Mouse (Mus musculus): ENCODE measurements at regions not wholly inside any gene's neighbourhood (a gene's known extent, or its start where the extent isn't known, plus 50 kb on each side); places are given as distances from the start of the nearest gene placed in this dataset.
A peak's percentile ranks its signal among the peaks of the same experiment; 100 is the strongest.

GRCm38 (mm10) chr7:135823884-135824750 lies 108.0 kb upstream of the Mki67 start:
- Histone ChIP-seq H3K27me3 (no peaks in the 10 kb centered on the region), H3K4me3 (no peak overlapping the region), H3K9me3 (no peaks in the 10 kb centered on the region), H3K4me2 (no peak overlapping the region), H3K27ac (no peak overlapping the region), H3K36me3 (no peaks in the 10 kb centered on the region), H3K9ac (no peak overlapping the region), H3K4me1 (no peaks in the 10 kb centered on the region)
- WGBS = 57% methylated on average over 6 of the region's 6 CpGs
- no peak for ATAC-seq (ENCODE audit: borderline replicate concordance, extremely low read depth, low FRiP score, low TSS enrichment)

GRCm38 (mm10) chr7:135829246-135829645 lies 113.1 kb upstream of the Mki67 start:
- H3K27me3 ChIP-seq = peaks cover 3% of the 10 kb centered on the region; the same call in 1 of the 2 replicates
- no peaks in the 10 kb centered on the region for H3K9me3 ChIP-seq
- no peak overlapping the region for H3K4me2 ChIP-seq
- no peak overlapping the region for H3K27ac ChIP-seq
- no peak overlapping the region for H3K9ac ChIP-seq
- WGBS = 47% methylated on average over 2 of the region's 2 CpGs
- no peaks in the 10 kb centered on the region for H3K4me1 ChIP-seq
- no peak overlapping the region for H3K4me3 ChIP-seq
- H3K36me3 ChIP-seq = no peaks in the 10 kb centered on the region
- ATAC-seq (ENCODE audit: borderline replicate concordance, extremely low read depth, low FRiP score, low TSS enrichment) = no peak

GRCm38 (mm10) chr7:135833425-135833824 lies 117.3 kb upstream of the Mki67 start:
- no peak overlapping the region for H3K27ac ChIP-seq
- no peaks in the 10 kb centered on the region for H3K36me3 ChIP-seq
- peaks cover 17% of the 10 kb centered on the region for H3K27me3 ChIP-seq
- no peak overlapping the region for H3K9ac ChIP-seq
- no peaks in the 10 kb centered on the region for H3K9me3 ChIP-seq
- 70% methylated on average over 9 of the region's 9 CpGs for WGBS
- no peak for ATAC-seq (ENCODE audit: borderline replicate concordance, extremely low read depth, low FRiP score, low TSS enrichment)
- no peak overlapping the region for H3K4me2 ChIP-seq
- 0 out of 2 replicates have a peak, but pooled peaks cover 2% of the 10 kb centered on the region for H3K4me1 ChIP-seq
- no peak overlapping the region for H3K4me3 ChIP-seq

- no peak overlapping the region for H3K4me2 ChIP-seq
- H3K27me3 ChIP-seq = peaks cover 17% of the 10 kb centered on the region
- no peaks in the 10 kb centered on the region for H3K9me3 ChIP-seq
- H3K4me3 ChIP-seq = no peak overlapping the region
- H3K9ac ChIP-seq = no peak overlapping the region
- H3K4me1 ChIP-seq = 0 out of 2 replicates have a peak, but pooled peaks cover 2% of the 10 kb centered on the region
- H3K36me3 ChIP-seq = no peaks in the 10 kb centered on the region
- no peak overlapping the region for H3K27ac ChIP-seq
- peak; percentile 69; the same call in 1 of the 2 replicates for ATAC-seq (ENCODE audit: borderline replicate concordance, extremely low read depth, low FRiP score, low TSS enrichment)
- 39% methylated on average over 12 of the region's 12 CpGs for WGBS
Measured at GRCm38 (mm10) chr7:135836808-135837733, 120.9 kb upstream of the Mki67 start.

GRCm38 (mm10) chr7:135844018-135844417 lies 127.9 kb upstream of the Mki67 start:
- H3K4me3 ChIP-seq = no peak overlapping the region
- no peak for ATAC-seq (ENCODE audit: borderline replicate concordance, extremely low read depth, low FRiP score, low TSS enrichment)
- H3K27ac ChIP-seq = no peak overlapping the region
- H3K9ac ChIP-seq = no peak overlapping the region
- H3K27me3 ChIP-seq = peaks cover 7% of the 10 kb centered on the region; the same call in 1 of the 2 replicates
- no peak overlapping the region for H3K4me2 ChIP-seq
- H3K4me1 ChIP-seq = no peaks in the 10 kb centered on the region
- no peaks in the 10 kb centered on the region for H3K9me3 ChIP-seq
- WGBS = 77% methylated on average over 5 of the region's 5 CpGs
- no peaks in the 10 kb centered on the region for H3K36me3 ChIP-seq

- no peak overlapping the region for H3K4me3 ChIP-seq
- H3K9me3 ChIP-seq = no peaks in the 10 kb centered on the region
- H3K27me3 ChIP-seq = peaks cover 13% of the 10 kb centered on the region; the same call in 1 of the 2 replicates
- no peak overlapping the region for H3K27ac ChIP-seq
- H3K4me2 ChIP-seq = no peak overlapping the region
- no peaks in the 10 kb centered on the region for H3K4me1 ChIP-seq
- ATAC-seq (ENCODE audit: borderline replicate concordance, extremely low read depth, low FRiP score, low TSS enrichment) = no peak
- no peak overlapping the region for H3K9ac ChIP-seq
- no peaks in the 10 kb centered on the region for H3K36me3 ChIP-seq
- 66% methylated on average over 9 of the region's 9 CpGs for WGBS
Measured at GRCm38 (mm10) chr7:135847304-135847703, 131.1 kb upstream of the Mki67 start.

- WGBS = 35% methylated on average over 4 of the region's 4 CpGs
- Histone ChIP-seq H3K27ac (no peak overlapping the region), H3K36me3 (no peaks in the 10 kb centered on the region), H3K4me1 (no peaks in the 10 kb centered on the region), H3K9ac (no peak overlapping the region), H3K9me3 (no peaks in the 10 kb centered on the region), H3K27me3 (peaks cover 22% of the 10 kb centered on the region), H3K4me2 (no peak overlapping the region), H3K4me3 (no peak overlapping the region)
- ATAC-seq (ENCODE audit: borderline replicate concordance, extremely low read depth, low FRiP score, low TSS enrichment) = no peak
Measured at GRCm38 (mm10) chr7:135848170-135848569, 132.0 kb upstream of the Mki67 start.

- Histone ChIP-seq H3K4me3 (no peak overlapping the region), H3K4me1 (peaks cover 6% of the 10 kb centered on the region), H3K36me3 (no peaks in the 10 kb centered on the region), H3K27ac (no peak overlapping the region), H3K4me2 (no peak overlapping the region), H3K9ac (no peak overlapping the region), H3K27me3 (peaks cover 29% of the 10 kb centered on the region), H3K9me3 (no peaks in the 10 kb centered on the region)
- ATAC-seq (ENCODE audit: borderline replicate concordance, extremely low read depth, low FRiP score, low TSS enrichment) = no peak
- WGBS = 60% methylated on average over 5 of the region's 5 CpGs
Measured at GRCm38 (mm10) chr7:135848833-135849232, 132.7 kb upstream of the Mki67 start.

GRCm38 (mm10) chr7:135853127-135853813 lies 137.1 kb upstream of the Mki67 start:
- Histone ChIP-seq H3K9ac (no peak overlapping the region), H3K4me3 (peak overlapping the region; percentile 19), H3K27ac (no peak overlapping the region), H3K4me1 (peaks cover 7% of the 10 kb centered on the region), H3K27me3 (peaks cover 42% of the 10 kb centered on the region), H3K9me3 (no peaks in the 10 kb centered on the region), H3K36me3 (no peaks in the 10 kb centered on the region), H3K4me2 (peak overlapping the region; percentile 53)
- 6% methylated on average over 39 of the region's 39 CpGs for WGBS
- peak; percentile 39 for ATAC-seq (ENCODE audit: borderline replicate concordance, extremely low read depth, low FRiP score, low TSS enrichment)

- H3K36me3 ChIP-seq = no peaks in the 10 kb centered on the region
- H3K4me1 ChIP-seq = peaks cover 7% of the 10 kb centered on the region
- no peak overlapping the region for H3K27ac ChIP-seq
- peak overlapping the region; percentile 19 for H3K4me3 ChIP-seq
- WGBS = 18% methylated on average over 10 of the region's 10 CpGs
- peaks cover 42% of the 10 kb centered on the region for H3K27me3 ChIP-seq
- no peaks in the 10 kb centered on the region for H3K9me3 ChIP-seq
- H3K9ac ChIP-seq = no peak overlapping the region
- no peak for ATAC-seq (ENCODE audit: borderline replicate concordance, extremely low read depth, low FRiP score, low TSS enrichment)
- H3K4me2 ChIP-seq = peak overlapping the region; percentile 53
Measured at GRCm38 (mm10) chr7:135853814-135854324, 137.7 kb upstream of the Mki67 start.

GRCm38 (mm10) chr7:135860288-135860687 lies 144.1 kb upstream of the Mki67 start:
- H3K36me3 ChIP-seq = no peaks in the 10 kb centered on the region
- H3K27ac ChIP-seq = no peak overlapping the region
- WGBS = 40% methylated on average over 4 of the region's 4 CpGs
- no peak for ATAC-seq (ENCODE audit: borderline replicate concordance, extremely low read depth, low FRiP score, low TSS enrichment)
- H3K9ac ChIP-seq = no peak overlapping the region
- no peak overlapping the region for H3K4me2 ChIP-seq
- no peak overlapping the region for H3K4me3 ChIP-seq
- peaks cover 5% of the 10 kb centered on the region for H3K27me3 ChIP-seq
- no peaks in the 10 kb centered on the region for H3K9me3 ChIP-seq
- H3K4me1 ChIP-seq = peaks cover 45% of the 10 kb centered on the region
